Mouse (Mus musculus): Measurements from ENCODE around the gene Pdlim1. TPM values are rescaled to one million over a fixed set of nuclear protein-coding genes. Genes with fewer than 3 reads are reported as not detected.

The Pdlim1 gene
- polyA plus RNA-seq, 1 experiment: 155 TPM

- H3K9me3 ChIP-seq: no peaks in the 10 kb centered on the region
- no peaks in the 10 kb centered on the region for H3K36me3 ChIP-seq (replicated peaks; ENCODE audit: low read length)
- peaks cover 14% of the 10 kb centered on the region for H3K27me3 ChIP-seq (replicated peaks)
- TF ChIP-seq GATA1 (IDR thresholded peaks at IDR 0.05; ENCODE audit: borderline replicate concordance, low read length): no peak
- no peak for TF ChIP-seq FLI1 (IDR thresholded peaks at IDR 0.05; ENCODE audit: low read length)
- peaks cover 6% of the 10 kb centered on the region; the same call in 1 of the 2 replicates for H3K4me1 ChIP-seq
- H3K4me3 ChIP-seq (replicated peaks): no peak overlapping the region
Measured at GRCm38 (mm10) chr19:40290099-40290724, 18.6 kb upstream of the Pdlim1 start.

GRCm38 (mm10) chr19:40288415-40288814, 16.8 kb upstream of the Pdlim1 start:
- H3K27me3 ChIP-seq (replicated peaks): peaks cover 7% of the 10 kb centered on the region
- no peak for TF ChIP-seq FLI1 (IDR thresholded peaks at IDR 0.05; ENCODE audit: low read length)
- TF ChIP-seq GATA1 (IDR thresholded peaks at IDR 0.05; ENCODE audit: borderline replicate concordance, low read length): no peak
- H3K4me3 ChIP-seq (replicated peaks): no peak overlapping the region
- H3K36me3 ChIP-seq (replicated peaks; ENCODE audit: low read length): no peaks in the 10 kb centered on the region
- H3K4me1 ChIP-seq: peaks cover 6% of the 10 kb centered on the region; the same call in 1 of the 2 replicates
- H3K9me3 ChIP-seq: no peaks in the 10 kb centered on the region

- peaks cover 2% of the 10 kb centered on the region for H3K27me3 ChIP-seq (replicated peaks)
- peaks cover 17% of the 10 kb centered on the region for H3K9me3 ChIP-seq
- H3K4me1 ChIP-seq: peaks cover 9% of the 10 kb centered on the region; the same call in 1 of the 2 replicates
- TF ChIP-seq GATA1 (IDR thresholded peaks at IDR 0.05; ENCODE audit: borderline replicate concordance, low read length) (no peak), FLI1 (IDR thresholded peaks at IDR 0.05; ENCODE audit: low read length) (no peak)
- no peak overlapping the region for H3K4me3 ChIP-seq (replicated peaks)
- H3K36me3 ChIP-seq (replicated peaks; ENCODE audit: low read length): no peaks in the 10 kb centered on the region
Measured at GRCm38 (mm10) chr19:40284704-40285103, 13.1 kb upstream of the Pdlim1 start.

- peaks cover 2% of the 10 kb centered on the region for H3K27me3 ChIP-seq (replicated peaks)
- H3K4me1 ChIP-seq: peaks cover 13% of the 10 kb centered on the region
- peaks cover 17% of the 10 kb centered on the region for H3K9me3 ChIP-seq
- H3K36me3 ChIP-seq (replicated peaks; ENCODE audit: low read length): no peaks in the 10 kb centered on the region
- TF ChIP-seq GATA1 (IDR thresholded peaks at IDR 0.05; ENCODE audit: borderline replicate concordance, low read length): no peak
- H3K4me3 ChIP-seq (replicated peaks): no peak overlapping the region
Measured at GRCm38 (mm10) chr19:40283415-40283814, 11.8 kb upstream of the Pdlim1 start.

- Histone ChIP-seq H3K4me3 (replicated peaks) (peak overlapping the region; percentile 25), H3K36me3 (replicated peaks; ENCODE audit: low read length) (no peaks in the 10 kb centered on the region), H3K27me3 (replicated peaks) (peaks cover 7% of the 10 kb centered on the region), H3K4me1 (peaks cover 27% of the 10 kb centered on the region), H3K9me3 (peaks cover 34% of the 10 kb centered on the region)
- TF ChIP-seq FLI1 (IDR thresholded peaks at IDR 0.05; ENCODE audit: low read length) (no peak), GATA1 (IDR thresholded peaks at IDR 0.05; ENCODE audit: borderline replicate concordance, low read length) (no peak)
Measured at GRCm38 (mm10) chr19:40278372-40279023, 6.9 kb upstream of the Pdlim1 start.

- Histone ChIP-seq H3K4me1 (peaks cover 27% of the 10 kb centered on the region), H3K9me3 (peaks cover 34% of the 10 kb centered on the region), H3K27me3 (replicated peaks) (peaks cover 11% of the 10 kb centered on the region), H3K36me3 (replicated peaks; ENCODE audit: low read length) (no peaks in the 10 kb centered on the region), H3K4me3 (replicated peaks) (no peak overlapping the region)
- TF ChIP-seq GATA1 (IDR thresholded peaks at IDR 0.05; ENCODE audit: borderline replicate concordance, low read length) (no peak), FLI1 (IDR thresholded peaks at IDR 0.05; ENCODE audit: low read length) (no peak)
Measured at GRCm38 (mm10) chr19:40277494-40277893, 5.9 kb upstream of the Pdlim1 start.

GRCm38 (mm10) chr19:40275401-40276188, 4.0 kb upstream of the Pdlim1 start:
- Histone ChIP-seq H3K9me3 (peaks cover 18% of the 10 kb centered on the region), H3K4me3 (replicated peaks) (no peak overlapping the region), H3K36me3 (replicated peaks; ENCODE audit: low read length) (no peaks in the 10 kb centered on the region), H3K27me3 (replicated peaks) (peaks cover 21% of the 10 kb centered on the region), H3K4me1 (peaks cover 38% of the 10 kb centered on the region)
- TF ChIP-seq FLI1 (IDR thresholded peaks at IDR 0.05; ENCODE audit: low read length): no peak
- TF ChIP-seq GATA1 (IDR thresholded peaks at IDR 0.05; ENCODE audit: borderline replicate concordance, low read length): no peak

- H3K9me3 ChIP-seq: peaks cover 18% of the 10 kb centered on the region
- TF ChIP-seq GATA1 (IDR thresholded peaks at IDR 0.05; ENCODE audit: borderline replicate concordance, low read length) (no peak), FLI1 (IDR thresholded peaks at IDR 0.05; ENCODE audit: low read length) (no peak)
Measured at GRCm38 (mm10) chr19:40272674-40273073, 1.0 kb upstream of the Pdlim1 start.

GRCm38 (mm10) chr19:40270351-40271307, 1.0 kb downstream of the Pdlim1 start:
- Histone ChIP-seq H3K9me3 (peaks cover 1% of the 10 kb centered on the region), H3K36me3 (replicated peaks; ENCODE audit: low read length) (peaks cover 13% of the 10 kb centered on the region), H3K4me1 (peaks cover 53% of the 10 kb centered on the region), H3K27me3 (replicated peaks) (peaks cover 15% of the 10 kb centered on the region), H3K4me3 (replicated peaks) (peak overlapping the region; percentile 97)
- TF ChIP-seq GATA1 (IDR thresholded peaks at IDR 0.05; ENCODE audit: borderline replicate concordance, low read length) (no peak), FLI1 (IDR thresholded peaks at IDR 0.05; ENCODE audit: low read length) (no peak)

More at GRCm38 (mm10) chr19:40272674-40273073, 1.0 kb upstream of the Pdlim1 start:
- Histone ChIP-seq H3K27me3 (replicated peaks) (peaks cover 21% of the 10 kb centered on the region), H3K4me1 (peaks cover 40% of the 10 kb centered on the region), H3K36me3 (replicated peaks; ENCODE audit: low read length) (peaks cover 8% of the 10 kb centered on the region), H3K4me3 (replicated peaks) (no peak overlapping the region)
